Mouse (Mus musculus) liver, adult 2 months (tissue): ENCODE data around the gene Trpm2. TPM values are rescaled to one million over a fixed set of nuclear protein-coding genes. Genes with fewer than 3 reads are reported as not detected.

Experiments
- DNase-seq: peaks from one replicate; pipeline ENCODE4 v3.0.0-alpha.2; 2011; ENCODE audit warnings: low read depth, low spot score; ENCODE audit errors: extremely low read depth
- H3K27ac ChIP-seq: fragments of 200-500 bp; replicated peaks from 2 replicates; pipeline ENCODE4 v1.5.1; 2012; ENCODE audit warnings: low read depth, mild to moderate bottlenecking, control low read depth, inconsistent platforms, low read length; ENCODE audit not compliant: insufficient read depth
- H3K27me3 ChIP-seq: fragments of 200-500 bp; 2 replicates; pipeline ENCODE4 v1.6.1; 2012; ENCODE audit warnings: mild to moderate bottlenecking, moderate library complexity, low read length, inconsistent platforms; ENCODE audit not compliant: control insufficient read depth, insufficient read depth
- H3K36me3 ChIP-seq: fragments of 200-500 bp; 2 replicates; pipeline ENCODE4 v1.6.1; 2012; ENCODE audit warnings: low read length, inconsistent platforms; ENCODE audit not compliant: control insufficient read depth, insufficient read depth
- H3K4me1 ChIP-seq: fragments of 200-500 bp; 2 replicates; pipeline ENCODE4 v1.6.1; 2011; ENCODE audit warnings: low read length; ENCODE audit not compliant: control insufficient read depth, insufficient read depth
- H3K4me3 ChIP-seq: fragments of 200-500 bp; 2 replicates; pipeline ENCODE4 v1.5.1; 2011; ENCODE audit warnings: low read depth, mild to moderate bottlenecking, control low read depth, low read length, moderate library complexity; ENCODE audit not compliant: insufficient read depth
- H3K79me2 ChIP-seq: fragments of 200-500 bp; 2 replicates; pipeline ENCODE4 v1.6.1; 2012; ENCODE audit warnings: inconsistent platforms, mild to moderate bottlenecking, low read length, moderate library complexity; ENCODE audit not compliant: control insufficient read depth, insufficient read depth
- H3K9ac ChIP-seq: fragments of 200-500 bp; 2 replicates; pipeline ENCODE4 v1.6.1; 2012; ENCODE audit warnings: low read depth, mild to moderate bottlenecking, control low read depth, inconsistent platforms, low read length
- CTCF ChIP-seq: fragments of 200-500 bp; IDR thresholded peaks from 2 replicates; pipeline ENCODE4 v1.5.1; 2011; ENCODE audit warnings: low read depth, low read length, control low read depth
- POLR2A ChIP-seq: fragments of 200-500 bp; IDR thresholded peaks from 2 replicates; pipeline ENCODE4 v1.6.1; 2011; ENCODE audit warnings: low read length, control low read depth; ENCODE audit not compliant: insufficient read depth; ENCODE audit errors: extremely low read depth
- WGBS: fragments of 180-500 bp; shearing (Covaris S2); methylation state at CpG from one replicate; pipeline ENCODE4 v1.1.7; 2018; 5-methylcytosine and 5-hydroxymethylcytosine counted together
- polyA plus RNA-seq: library from polyadenylated mRNA; depleted of rRNA; stranded (reverse); fragments of >200 nt; gene quantifications from 2 replicates; pipeline ENCODE4 v1.2.3, GENCODE M21; 2012; rRNA removed
- total RNA-seq: library from RNA; depleted of rRNA; stranded (reverse); fragments of >200 nt; gene quantifications from 2 replicates; pipeline ENCODE4 v1.2.3, GENCODE M21; 2014; rRNA removed

Gene Trpm2
- total and polyA plus RNA-seq, 2 experiments, result 3.1 to 3.3 TPM

DNA sequence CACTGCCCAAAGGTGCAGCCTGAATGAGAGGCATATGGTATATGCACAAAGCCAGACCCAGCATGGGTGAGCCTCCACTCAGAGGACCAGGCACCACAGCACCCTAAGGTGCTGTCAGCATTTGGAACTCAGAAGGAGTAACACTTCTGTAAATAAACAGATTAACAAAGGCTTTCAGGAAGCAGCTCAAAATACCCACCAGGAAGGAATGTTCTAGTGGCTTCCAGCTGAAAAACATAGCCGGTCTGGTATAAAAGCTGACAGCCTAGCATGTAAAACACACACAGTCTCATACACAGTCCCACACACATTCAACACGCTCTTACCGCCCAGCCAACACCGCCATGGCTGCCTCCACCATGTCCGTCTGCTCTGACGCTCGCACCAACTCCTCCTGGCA, 108.7 kb downstream of the Trpm2 start, which contains the start of gene Gm3285:
Gm3285 (plus strand) TSS at position 301 of the 400 bp plus-strand sequence.
- H3K36me3 ChIP-seq, result no peaks in the 10 kb centered on the region
- no peaks in the 10 kb centered on the region for H3K4me1 ChIP-seq
- no peaks in the 10 kb centered on the region; the same call in 1 of the 2 replicates for H3K27me3 ChIP-seq
- no peaks in the 10 kb centered on the region for H3K79me2 ChIP-seq
- H3K9ac ChIP-seq, result no peak within 1 kb of the TSS
- H3K27ac ChIP-seq, result no peak within 1 kb of the TSS
- no peak within 1 kb of the TSS for H3K4me3 ChIP-seq
- DNase-seq, result no peak
- 59% methylated on average over 7 of the region's 7 CpGs for WGBS
- TF ChIP-seq POLR2A (no peak), CTCF (no peak)

Other genes starting within 250 kb of the Trpm2 start
- gene Krtap12-1, start 250.0 kb downstream of the Trpm2 start, total RNA-seq, result not detected in 2 replicates
- not detected in 2 replicates for gene Krtap12-1, start 250.0 kb downstream of the Trpm2 start, polyA plus RNA-seq
- not detected in 2 replicates for gene Gm10100, start 244.1 kb downstream of the Trpm2 start, total RNA-seq
- gene Gm10100, start 244.1 kb downstream of the Trpm2 start, polyA plus RNA-seq, result not detected in 2 replicates
- gene Gm18596, start 227.9 kb downstream of the Trpm2 start, total RNA-seq, result not detected in 2 replicates
- gene Gm18596, start 227.9 kb downstream of the Trpm2 start, polyA plus RNA-seq, result not detected in 2 replicates
- not detected in 2 replicates for gene Gm9736, start 219.2 kb downstream of the Trpm2 start, total RNA-seq
- gene Gm9736, start 219.2 kb downstream of the Trpm2 start, polyA plus RNA-seq, result not detected in 2 replicates
- not detected in 2 replicates for gene Gm3233, start 210.9 kb downstream of the Trpm2 start, total RNA-seq
- gene Gm3233, start 210.9 kb downstream of the Trpm2 start, polyA plus RNA-seq, result not detected in 2 replicates
- gene Gm3238, start 199.2 kb downstream of the Trpm2 start, total RNA-seq, result not detected in 2 replicates
- not detected in 2 replicates for gene Gm3238, start 199.2 kb downstream of the Trpm2 start, polyA plus RNA-seq
- not detected in 2 replicates for gene Gm7138, start 193.6 kb downstream of the Trpm2 start, total RNA-seq
- gene Gm7138, start 193.6 kb downstream of the Trpm2 start, polyA plus RNA-seq, result not detected in 2 replicates
- not detected in 2 replicates for gene Gm3250, start 188.0 kb downstream of the Trpm2 start, total RNA-seq
- gene Gm3250, start 188.0 kb downstream of the Trpm2 start, polyA plus RNA-seq, result not detected in 2 replicates
- gene Gm7137, start 182.4 kb downstream of the Trpm2 start, total RNA-seq, result not detected in 2 replicates
- gene Gm7137, start 182.4 kb downstream of the Trpm2 start, polyA plus RNA-seq, result not detected in 2 replicates
- gene Gm9639, start 175.5 kb downstream of the Trpm2 start, total RNA-seq, result not detected in 2 replicates
- not detected in 2 replicates for gene Gm9639, start 175.5 kb downstream of the Trpm2 start, polyA plus RNA-seq
- gene Gm19668, start 171.4 kb downstream of the Trpm2 start, total RNA-seq, result not detected in 2 replicates
- gene Gm19668, start 171.4 kb downstream of the Trpm2 start, polyA plus RNA-seq, result not detected in 2 replicates
- gene Gm9507, start 158.7 kb downstream of the Trpm2 start, total RNA-seq, result not detected in 2 replicates
- gene Gm9507, start 158.7 kb downstream of the Trpm2 start, polyA plus RNA-seq, result not detected in 2 replicates
- gene Gm2696, start 155.9 kb downstream of the Trpm2 start, total RNA-seq, result not detected in 2 replicates
- gene Gm2696, start 155.9 kb downstream of the Trpm2 start, polyA plus RNA-seq, result not detected in 2 replicates
- not detected in 2 replicates for gene Krtap10-4, start 143.5 kb downstream of the Trpm2 start, total RNA-seq
- gene Krtap10-4, start 143.5 kb downstream of the Trpm2 start, polyA plus RNA-seq, result not detected in 2 replicates
- gene Krtap10-10, start 134.6 kb downstream of the Trpm2 start, total RNA-seq, result not detected in 2 replicates
- gene Krtap10-10, start 134.6 kb downstream of the Trpm2 start, polyA plus RNA-seq, result not detected in 2 replicates
- gene Gm36176, start 123.8 kb downstream of the Trpm2 start, total RNA-seq, result not detected in 2 replicates
- gene Gm36176, start 123.8 kb downstream of the Trpm2 start, polyA plus RNA-seq, result not detected in 2 replicates
- gene Gm10318, start 117.7 kb downstream of the Trpm2 start, total RNA-seq, result not detected in 2 replicates
- not detected in 2 replicates for gene Gm10318, start 117.7 kb downstream of the Trpm2 start, polyA plus RNA-seq
- gene Gm3285, start 108.6 kb downstream of the Trpm2 start, total RNA-seq, result not detected in 2 replicates
- not detected in 2 replicates for gene Gm3285, start 108.6 kb downstream of the Trpm2 start, polyA plus RNA-seq
- 20.9 and 26.7 TPM in 2 replicates for gene Lrrc3, start 68.0 kb downstream of the Trpm2 start, total RNA-seq
- 57.0 and 64.1 TPM in 2 replicates for gene Lrrc3, start 68.0 kb downstream of the Trpm2 start, polyA plus RNA-seq
- gene 1810043G02Rik, start 8.0 kb upstream of the Trpm2 start, total RNA-seq, result 5.9 and 8.0 TPM in 2 replicates
- 13.2 and 13.7 TPM in 2 replicates for gene 1810043G02Rik, start 8.0 kb upstream of the Trpm2 start, polyA plus RNA-seq
- 17.5 and 21.1 TPM in 2 replicates for gene Pfkl, start 39.5 kb upstream of the Trpm2 start, total RNA-seq
- gene Pfkl, start 39.5 kb upstream of the Trpm2 start, polyA plus RNA-seq, result 38.6 and 46.0 TPM in 2 replicates
- not detected in 2 replicates for gene Dnmt3l, start 71.4 kb upstream of the Trpm2 start, total RNA-seq
- gene Dnmt3l, start 71.4 kb upstream of the Trpm2 start, polyA plus RNA-seq, result not detected in 2 replicates
- gene Aire, start 73.0 kb upstream of the Trpm2 start, total RNA-seq, result not detected in 2 replicates
- not detected in 2 replicates for gene Aire, start 73.0 kb upstream of the Trpm2 start, polyA plus RNA-seq
- 0.55 and 0.81 TPM in 2 replicates for gene Icosl, start 98.7 kb upstream of the Trpm2 start, total RNA-seq
- gene Icosl, start 98.7 kb upstream of the Trpm2 start, polyA plus RNA-seq, result 0.32 and 0.95 TPM in 2 replicates
- 143 and 150 TPM in 2 replicates for gene D10Jhu81e, start 199.2 kb upstream of the Trpm2 start, total RNA-seq
- gene D10Jhu81e, start 199.2 kb upstream of the Trpm2 start, polyA plus RNA-seq, result 267 and 274 TPM in 2 replicates
- 5.3 and 7.5 TPM in 2 replicates for gene Pwp2, start 214.6 kb upstream of the Trpm2 start, total RNA-seq
- gene Pwp2, start 214.6 kb upstream of the Trpm2 start, polyA plus RNA-seq, result 7.8 and 9.3 TPM in 2 replicates